Mouse (Mus musculus): Measurements from ENCODE around the gene Elovl6. TPM values are rescaled to one million over a fixed set of nuclear protein-coding genes. Genes with fewer than 3 reads are reported as not detected.

Elovl6 gene
- total RNA-seq, 1 experiment from 2014 or later, result 1.7 TPM

GRCm38 (mm10) chr3:129561011-129561410, 28.9 kb downstream of the Elovl6 start:
- no peak for ATAC-seq (ENCODE audit: extremely low read depth, insufficient number of reproducible peaks, low FRiP score, poor library complexity, severe bottlenecking)

DNA sequence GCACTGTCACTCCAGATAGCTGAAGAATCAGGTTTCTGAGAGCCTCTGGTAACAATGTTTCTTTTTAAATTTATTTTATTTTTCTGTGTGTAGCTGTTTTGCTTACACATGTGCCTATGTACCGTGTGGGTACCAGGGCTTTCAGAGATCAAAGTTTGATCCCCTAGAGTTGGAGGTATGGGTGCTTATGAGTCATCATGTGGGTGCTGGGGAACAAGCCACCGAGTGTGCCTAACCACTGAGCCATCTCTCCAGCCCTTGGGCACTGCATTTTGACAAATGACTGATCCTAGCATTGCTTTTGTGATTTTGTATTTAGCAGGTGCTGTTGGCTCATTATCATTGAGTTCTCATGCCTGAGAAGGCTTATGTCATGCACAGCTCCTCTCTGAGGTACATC, 29.7 kb downstream of the Elovl6 start:
- no peak for ATAC-seq (ENCODE audit: extremely low read depth, insufficient number of reproducible peaks, low FRiP score, poor library complexity, severe bottlenecking)

DNA sequence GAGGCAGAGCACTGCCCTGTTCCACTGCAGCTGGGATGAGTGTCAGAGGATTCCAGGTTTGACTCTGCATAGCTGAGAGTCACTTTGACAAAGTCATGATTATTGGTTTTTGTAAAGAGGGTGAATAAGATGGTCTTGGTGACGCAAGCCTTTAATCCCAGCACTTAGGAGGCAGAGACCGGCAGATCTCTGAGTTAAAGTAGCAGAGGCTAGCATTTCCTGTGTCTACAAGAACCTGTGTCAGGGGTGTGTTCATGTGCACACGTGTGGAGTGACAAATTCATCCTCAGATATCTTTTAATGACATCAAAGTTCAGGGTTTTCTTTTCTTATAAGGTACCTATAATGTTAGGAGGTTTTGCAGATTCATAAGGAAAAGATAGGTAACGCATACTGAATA, 30.3 kb downstream of the Elovl6 start:
- no peak for ATAC-seq (ENCODE audit: extremely low read depth, insufficient number of reproducible peaks, low FRiP score, poor library complexity, severe bottlenecking)

DNA sequence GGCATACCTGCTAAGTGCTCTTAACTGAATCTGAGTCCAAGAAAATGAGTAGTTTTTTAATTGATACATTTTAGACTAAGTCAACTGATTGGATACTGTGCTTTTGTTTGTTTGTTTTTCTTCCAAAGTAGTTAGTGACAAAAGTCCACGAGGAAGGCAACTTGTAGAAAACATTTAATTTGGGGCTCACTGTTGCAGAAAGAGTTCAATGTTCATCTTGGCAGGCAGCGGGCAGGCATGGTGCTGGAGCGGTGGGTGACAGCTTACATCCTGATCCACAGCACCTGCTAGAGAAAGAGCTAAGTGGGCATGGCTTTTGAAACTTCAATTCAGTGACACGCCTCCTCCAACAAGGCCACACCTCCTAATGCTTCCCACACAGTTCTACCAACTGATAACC, 31.7 kb downstream of the Elovl6 start:
- ATAC-seq (ENCODE audit: extremely low read depth, insufficient number of reproducible peaks, low FRiP score, poor library complexity, severe bottlenecking), result no peak

- ATAC-seq (ENCODE audit: extremely low read depth, insufficient number of reproducible peaks, low FRiP score, poor library complexity, severe bottlenecking), result no peak
These were observed 32.7 kb downstream of the Elovl6 start for GRCm38 (mm10) chr3:129564852-129565251.

DNA sequence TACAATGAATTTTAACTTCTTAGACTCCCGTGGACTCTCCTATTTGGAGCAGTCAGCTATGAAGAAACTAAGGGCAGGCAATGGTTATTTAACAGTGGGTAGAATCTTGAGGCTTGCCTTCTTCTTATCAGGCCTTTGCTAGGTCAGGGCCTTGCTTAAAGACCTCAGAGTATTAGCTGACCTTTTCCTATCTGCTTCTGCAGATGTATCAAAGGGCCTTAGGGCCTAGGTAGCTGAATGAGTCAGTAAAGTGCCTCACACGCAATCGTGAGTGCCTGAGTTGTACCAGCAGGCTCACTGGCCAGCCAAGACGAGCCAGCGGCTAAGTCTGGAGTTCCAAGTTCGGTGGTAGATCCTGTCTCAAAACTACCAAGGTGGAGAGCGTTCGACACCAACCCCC, 33.3 kb downstream of the Elovl6 start:
- ATAC-seq (ENCODE audit: extremely low read depth, insufficient number of reproducible peaks, low FRiP score, poor library complexity, severe bottlenecking), result no peak

- no peak for ATAC-seq (ENCODE audit: extremely low read depth, insufficient number of reproducible peaks, low FRiP score, poor library complexity, severe bottlenecking)
These were observed 33.9 kb downstream of the Elovl6 start for GRCm38 (mm10) chr3:129566013-129566412.

DNA sequence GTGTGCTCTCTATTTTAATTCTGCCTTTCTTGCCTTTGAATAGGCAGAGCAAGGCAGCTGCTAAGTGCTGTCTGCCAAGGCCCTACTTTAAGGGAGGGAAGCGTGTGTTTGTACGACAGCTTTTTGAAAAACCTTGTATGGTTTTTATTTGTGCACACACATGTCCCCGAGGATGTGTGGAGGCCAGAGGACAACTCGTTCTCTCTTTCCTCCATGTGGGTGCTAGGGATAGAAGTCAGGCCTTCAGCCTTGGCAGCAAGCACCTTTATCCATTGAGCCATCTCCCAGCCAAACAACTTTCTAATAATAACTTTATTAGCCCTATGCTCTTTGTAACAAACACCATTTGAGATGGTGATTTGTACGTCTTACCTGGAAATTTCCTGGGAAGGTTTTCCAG, 34.7 kb downstream of the Elovl6 start:
- ATAC-seq (ENCODE audit: extremely low read depth, insufficient number of reproducible peaks, low FRiP score, poor library complexity, severe bottlenecking), result no peak

DNA sequence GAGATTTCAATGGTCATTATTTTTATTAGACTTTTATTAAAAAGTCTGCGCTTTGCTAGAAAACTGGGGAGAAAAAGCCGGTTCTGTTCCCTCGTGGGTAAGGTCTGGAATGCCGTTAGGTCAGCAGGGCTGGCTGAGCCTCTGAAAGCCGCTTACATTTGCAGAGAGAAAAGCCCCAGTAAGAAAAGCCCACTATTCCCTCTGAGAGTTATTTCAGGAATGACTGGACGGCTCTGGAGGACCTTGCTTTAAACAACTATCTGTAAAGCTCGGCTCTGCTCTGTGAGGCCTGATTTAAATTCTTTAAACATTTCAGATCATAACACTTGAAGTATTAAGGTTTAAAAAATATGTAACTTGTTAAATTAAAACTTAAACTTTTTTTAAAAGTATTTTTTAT, 36.4 kb downstream of the Elovl6 start:
- ATAC-seq (ENCODE audit: extremely low read depth, insufficient number of reproducible peaks, low FRiP score, poor library complexity, severe bottlenecking), result no peak

GRCm38 (mm10) chr3:129570989-129571388, 38.8 kb downstream of the Elovl6 start:
- no peak for ATAC-seq (ENCODE audit: extremely low read depth, insufficient number of reproducible peaks, low FRiP score, poor library complexity, severe bottlenecking)

GRCm38 (mm10) chr3:129571642-129572041, 39.5 kb downstream of the Elovl6 start:
- ATAC-seq (ENCODE audit: extremely low read depth, insufficient number of reproducible peaks, low FRiP score, poor library complexity, severe bottlenecking), result no peak

DNA sequence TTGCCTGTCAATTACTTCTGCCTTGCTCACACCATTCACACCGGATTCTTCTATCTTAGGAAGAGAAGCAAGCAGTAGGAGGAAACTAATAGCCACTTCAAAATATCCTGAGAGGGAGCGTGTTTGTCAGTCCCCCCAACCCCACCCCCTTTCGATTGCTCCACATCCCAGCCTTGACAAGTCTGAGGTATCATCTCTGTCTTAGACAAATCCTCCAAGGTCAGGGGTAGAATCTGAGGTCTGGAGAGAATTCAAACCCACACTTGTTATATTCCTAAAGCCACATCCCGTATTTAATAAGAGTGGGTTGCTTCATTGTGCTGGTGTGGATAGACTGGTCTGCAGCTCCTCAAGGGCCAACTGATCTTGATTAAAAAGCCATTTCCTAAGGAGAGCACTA, 40.8 kb downstream of the Elovl6 start:
- ATAC-seq (ENCODE audit: extremely low read depth, insufficient number of reproducible peaks, low FRiP score, poor library complexity, severe bottlenecking), result no peak

DNA sequence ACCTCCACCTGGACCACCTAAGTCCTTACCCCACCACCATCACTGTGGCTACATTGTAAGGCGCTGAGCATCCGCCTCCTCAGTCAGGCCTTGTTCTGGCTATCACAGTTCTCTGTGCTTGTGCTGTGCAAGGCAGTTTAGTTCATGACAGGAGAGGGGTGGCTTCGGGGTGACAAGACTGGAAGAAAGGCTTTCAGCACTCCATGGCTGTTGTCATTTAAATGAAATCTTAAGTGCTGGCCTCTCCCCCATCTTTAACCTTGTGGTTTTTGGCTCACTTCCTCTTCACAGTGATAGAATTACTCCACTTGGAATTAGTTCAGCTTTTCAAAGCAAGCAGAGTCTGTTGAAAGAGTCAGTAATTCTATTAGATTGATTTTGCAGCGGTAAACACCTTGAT, 41.5 kb downstream of the Elovl6 start:
- no peak for ATAC-seq (ENCODE audit: extremely low read depth, insufficient number of reproducible peaks, low FRiP score, poor library complexity, severe bottlenecking)

DNA sequence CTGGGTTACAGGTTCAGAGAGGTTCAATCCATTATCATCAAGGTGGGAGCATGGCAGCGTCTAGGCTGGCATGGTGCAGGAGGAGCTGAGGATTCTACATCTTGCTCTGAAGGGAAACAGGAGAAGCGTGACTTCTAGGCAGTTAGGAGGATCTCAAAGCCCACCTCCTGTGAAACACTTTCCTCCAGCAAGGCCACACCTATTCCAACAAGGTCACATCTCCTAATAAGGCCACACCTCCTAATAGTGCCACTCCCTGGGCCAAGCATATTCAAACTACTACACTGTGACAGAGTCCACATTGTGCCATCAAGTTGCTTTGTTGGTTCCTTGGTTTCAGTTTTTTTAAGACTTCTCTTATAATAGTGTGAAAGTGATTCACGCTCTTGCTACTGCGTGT, 42.9 kb downstream of the Elovl6 start:
- no peak for ATAC-seq (ENCODE audit: extremely low read depth, insufficient number of reproducible peaks, low FRiP score, poor library complexity, severe bottlenecking)

DNA sequence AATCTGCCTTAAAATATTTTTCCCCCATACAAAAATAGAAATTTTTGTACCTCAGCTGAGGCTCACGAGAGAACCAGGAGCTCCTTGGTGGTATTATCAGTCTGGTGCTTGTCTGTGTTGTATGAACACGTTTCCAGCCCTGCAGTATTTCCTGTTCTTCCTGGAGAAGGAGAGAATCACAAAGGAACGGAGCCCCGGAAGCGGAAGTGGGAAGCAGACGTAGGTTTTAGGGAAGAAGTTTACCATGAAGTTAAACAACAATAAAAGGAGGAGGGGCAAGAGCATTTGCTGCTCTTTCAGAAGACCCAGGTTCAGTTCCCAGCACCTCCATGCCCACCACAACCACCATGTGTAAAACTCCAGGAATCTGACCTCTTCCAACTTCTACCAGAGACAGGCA, 44.4 kb downstream of the Elovl6 start:
- no peak for ATAC-seq (ENCODE audit: extremely low read depth, insufficient number of reproducible peaks, low FRiP score, poor library complexity, severe bottlenecking)

- no peak for ATAC-seq (ENCODE audit: extremely low read depth, insufficient number of reproducible peaks, low FRiP score, poor library complexity, severe bottlenecking)
These were observed 46.8 kb downstream of the Elovl6 start for GRCm38 (mm10) chr3:129578741-129579475.

DNA sequence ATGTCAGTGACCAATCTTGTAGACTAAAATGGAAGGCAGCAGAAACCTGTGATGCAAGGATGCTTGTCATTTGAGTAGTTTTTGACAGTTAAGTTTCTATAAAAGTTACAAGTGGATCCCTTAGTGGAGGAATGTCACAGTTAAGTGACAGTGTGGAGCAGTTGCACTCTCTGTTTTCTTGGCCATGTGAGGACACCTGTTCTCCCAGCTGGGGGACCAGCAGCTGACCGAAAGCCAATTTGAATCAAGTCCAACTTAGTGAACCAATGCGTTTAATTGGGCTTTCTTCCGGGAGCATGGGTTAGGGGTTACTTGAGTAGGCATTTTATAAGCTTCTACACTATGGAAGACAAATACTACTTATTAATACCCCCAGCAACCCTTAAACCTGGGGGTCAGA, 48.9 kb downstream of the Elovl6 start:
- ATAC-seq (ENCODE audit: extremely low read depth, insufficient number of reproducible peaks, low FRiP score, poor library complexity, severe bottlenecking), result no peak

DNA sequence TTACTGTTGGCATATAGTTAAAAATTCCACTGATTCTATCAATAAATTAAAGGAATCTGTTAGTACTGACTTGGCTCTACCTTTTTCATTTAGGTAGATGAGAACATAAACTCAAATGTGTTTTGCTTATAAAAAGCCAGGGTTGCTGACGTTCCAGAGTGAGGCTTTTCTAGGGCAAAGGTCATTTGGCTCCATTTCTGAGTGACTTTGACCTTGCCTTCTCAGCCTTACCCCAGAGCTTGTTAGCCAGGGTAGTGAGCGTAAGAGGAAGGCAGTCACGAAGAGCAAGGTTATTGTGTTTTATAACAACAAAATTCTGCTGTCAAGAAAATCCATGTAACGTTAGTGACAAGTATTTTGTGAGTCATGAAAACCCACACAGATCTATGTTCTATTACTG, 50.3 kb downstream of the Elovl6 start:
- no peak for ATAC-seq (ENCODE audit: extremely low read depth, insufficient number of reproducible peaks, low FRiP score, poor library complexity, severe bottlenecking)

DNA sequence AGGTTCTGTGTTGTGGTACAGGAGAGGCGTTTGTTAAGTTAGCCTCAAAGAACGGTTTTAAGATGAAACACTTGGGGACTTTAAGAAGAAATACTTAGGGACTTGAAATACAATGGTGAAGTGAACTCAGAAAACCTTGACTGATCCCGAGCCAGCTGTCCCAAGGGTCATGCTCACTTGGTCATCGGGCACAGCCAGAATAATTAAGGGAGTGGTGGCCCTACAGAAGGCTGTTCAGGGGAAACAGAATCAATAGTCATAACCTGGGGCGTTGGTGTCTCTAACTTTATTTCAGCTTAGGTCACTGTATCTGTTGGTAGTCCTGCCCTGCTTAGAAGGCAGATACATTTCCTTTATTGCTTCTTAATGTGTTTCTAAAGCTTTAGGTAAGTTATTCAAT, 51.1 kb downstream of the Elovl6 start:
- ATAC-seq (ENCODE audit: extremely low read depth, insufficient number of reproducible peaks, low FRiP score, poor library complexity, severe bottlenecking), result no peak

GRCm38 (mm10) chr3:129587916-129588315, 55.8 kb downstream of the Elovl6 start:
- no peak for ATAC-seq (ENCODE audit: extremely low read depth, insufficient number of reproducible peaks, low FRiP score, poor library complexity, severe bottlenecking)

DNA sequence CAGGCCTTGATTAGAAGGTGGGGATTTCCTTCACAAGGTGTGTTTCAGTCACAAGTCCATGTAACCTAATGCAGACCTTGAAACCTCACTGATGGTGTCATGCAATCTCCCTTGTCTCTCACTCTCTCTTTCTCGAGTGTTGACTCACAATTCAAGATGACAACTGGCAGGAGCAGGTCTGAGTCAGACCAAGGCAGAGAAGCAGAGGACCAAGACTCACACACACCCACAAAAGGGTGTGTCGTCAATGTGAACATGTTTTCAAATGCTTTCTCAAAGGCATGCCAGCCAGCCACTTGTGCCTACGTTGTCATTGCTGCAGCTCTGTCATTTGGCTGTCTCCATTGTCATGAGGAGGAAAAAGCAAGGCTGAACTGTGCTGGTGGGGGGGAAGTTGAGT, 56.6 kb downstream of the Elovl6 start:
- ATAC-seq (ENCODE audit: extremely low read depth, insufficient number of reproducible peaks, low FRiP score, poor library complexity, severe bottlenecking), result no peak
